Mouse (Mus musculus) limb, embryonic 14.5 days (tissue): Measurements from ENCODE around the gene Taldo1. TPM values are rescaled to one million over a fixed set of nuclear protein-coding genes. Genes with fewer than 3 reads are reported as not detected.
A peak's percentile ranks its signal among the peaks of the same experiment; 100 is the strongest.

Experiments used
- ATAC-seq: fragments of 200-750 bp; cut with Nextera tagmentation; 2 replicates; pipeline ENCODE4 v1.8.0; 2017; ENCODE audit warnings: low read depth, moderate number of reproducible peaks, moderate TSS enrichment; ENCODE audit not compliant: low FRiP score
- DNase-seq: peaks from one replicate; pipeline ENCODE4 v3.0.0-alpha.2; 2015; ENCODE audit warnings: low spot score
- H3K27ac ChIP-seq: fragments of 300-500 bp; sonication (generic); replicated peaks from 2 replicates; pipeline ENCODE4 v1.5.1; 2014; ENCODE audit warnings: low read depth, mild to moderate bottlenecking, low read length, moderate library complexity, mixed read lengths
- H3K27me3 ChIP-seq: fragments of 300-500 bp; sonication (generic); 2 replicates; pipeline ENCODE4 v1.6.1; 2014; ENCODE audit warnings: low read length, mixed read lengths; ENCODE audit not compliant: control insufficient read depth, insufficient read depth
- H3K36me3 ChIP-seq: fragments of 300-500 bp; sonication (generic); 2 replicates; pipeline ENCODE4 v1.6.1; 2014; ENCODE audit warnings: mild to moderate bottlenecking, low read length, moderate library complexity, mixed read lengths; ENCODE audit not compliant: control insufficient read depth, insufficient read depth
- H3K4me1 ChIP-seq: fragments of 300-500 bp; sonication (generic); 2 replicates; pipeline ENCODE4 v1.6.1; 2014; ENCODE audit warnings: antibody characterized with exemption, low read length, mixed read lengths; ENCODE audit not compliant: control insufficient read depth, insufficient read depth
- H3K4me2 ChIP-seq: fragments of 300-500 bp; sonication (generic); replicated peaks from 2 replicates; pipeline ENCODE4 v1.6.1; 2014; ENCODE audit warnings: low read depth, mild to moderate bottlenecking, low read length, moderate library complexity; ENCODE audit not compliant: severe bottlenecking
- H3K4me3 ChIP-seq: fragments of 300-500 bp; sonication (generic); replicated peaks from 2 replicates; pipeline ENCODE4 v1.5.1; 2014; ENCODE audit warnings: low read length
- H3K9ac ChIP-seq: fragments of 300-500 bp; sonication (generic); 2 replicates; pipeline ENCODE4 v1.6.1; 2014; ENCODE audit warnings: mild to moderate bottlenecking, low read depth, low read length, moderate library complexity; ENCODE audit not compliant: severe bottlenecking
- H3K9me3 ChIP-seq: fragments of 300-500 bp; sonication (generic); 2 replicates; pipeline ENCODE4 v1.6.1; 2016; ENCODE audit warnings: low read length; ENCODE audit not compliant: control insufficient read depth
- POLR2A ChIP-seq: fragments of 200-500 bp; IDR thresholded peaks from 2 replicates; pipeline ENCODE4 v1.8.0; 2012; ENCODE audit warnings: inconsistent platforms, mild to moderate bottlenecking, moderate library complexity, borderline replicate concordance; ENCODE audit not compliant: insufficient read depth, insufficient read length; ENCODE audit errors: extremely low read depth
- WGBS: fragments of 180-500 bp; shearing (Covaris S2); extraction: QIAGEN DNeasy Blood & Tissue Kit; methylation state at CpG from one replicate; pipeline ENCODE4 v1.1.7; 2014; 5-methylcytosine and 5-hydroxymethylcytosine counted together
- polyA plus RNA-seq, 2 experiments: library from polyadenylated mRNA; depleted of rRNA in 1 of 2; stranded (reverse) in 1 of 2; unstranded in 1 of 2; fragments of >200 nt; fragmentation: Nextera tagmentation in 1 of 2; extraction: Ambion mirVana in 1 of 2; gene quantifications; 2 replicates each; pipeline versions ENCODE4 v1.2.1 to v1.2.3; 2012 to 2014

Gene Taldo1
- polyA plus RNA-seq, 2 experiments = 188 to 238 TPM

DNA sequence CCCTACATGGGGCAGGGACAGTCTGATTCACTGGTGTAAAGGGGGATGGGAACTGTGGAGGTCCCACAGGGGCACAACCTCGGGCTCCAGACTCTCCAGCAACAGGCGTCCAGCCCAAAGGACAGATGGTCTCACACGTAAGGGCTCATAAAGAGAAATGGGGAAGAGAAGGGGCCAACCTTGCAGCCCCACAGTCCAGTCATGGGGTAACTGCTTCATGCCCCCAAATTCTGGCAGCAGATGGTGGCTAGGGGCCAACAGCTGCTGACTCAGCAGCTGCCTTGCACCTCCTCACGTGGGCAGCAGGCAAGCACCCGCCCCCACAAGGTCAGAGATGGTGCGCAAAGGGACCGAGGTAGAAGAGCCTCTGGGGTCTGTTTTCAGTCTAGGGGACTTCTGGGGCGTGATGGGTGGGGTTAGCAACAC lies 40.2 kb downstream of the Taldo1 start:
- DNase-seq = no peak
- ATAC-seq = no peak
- no peak overlapping the region for H3K4me3 ChIP-seq
- peaks cover 39% of the 10 kb centered on the region for H3K36me3 ChIP-seq
- H3K9me3 ChIP-seq = no peaks in the 10 kb centered on the region
- H3K4me2 ChIP-seq = no peak overlapping the region
- H3K9ac ChIP-seq = no peak overlapping the region
- no peak for TF ChIP-seq POLR2A
- H3K4me1 ChIP-seq = peaks cover 32% of the 10 kb centered on the region
- WGBS = 70% methylated on average over 8 of the region's 8 CpGs
- no peak overlapping the region for H3K27ac ChIP-seq
- H3K27me3 ChIP-seq = no peaks in the 10 kb centered on the region

DNA sequence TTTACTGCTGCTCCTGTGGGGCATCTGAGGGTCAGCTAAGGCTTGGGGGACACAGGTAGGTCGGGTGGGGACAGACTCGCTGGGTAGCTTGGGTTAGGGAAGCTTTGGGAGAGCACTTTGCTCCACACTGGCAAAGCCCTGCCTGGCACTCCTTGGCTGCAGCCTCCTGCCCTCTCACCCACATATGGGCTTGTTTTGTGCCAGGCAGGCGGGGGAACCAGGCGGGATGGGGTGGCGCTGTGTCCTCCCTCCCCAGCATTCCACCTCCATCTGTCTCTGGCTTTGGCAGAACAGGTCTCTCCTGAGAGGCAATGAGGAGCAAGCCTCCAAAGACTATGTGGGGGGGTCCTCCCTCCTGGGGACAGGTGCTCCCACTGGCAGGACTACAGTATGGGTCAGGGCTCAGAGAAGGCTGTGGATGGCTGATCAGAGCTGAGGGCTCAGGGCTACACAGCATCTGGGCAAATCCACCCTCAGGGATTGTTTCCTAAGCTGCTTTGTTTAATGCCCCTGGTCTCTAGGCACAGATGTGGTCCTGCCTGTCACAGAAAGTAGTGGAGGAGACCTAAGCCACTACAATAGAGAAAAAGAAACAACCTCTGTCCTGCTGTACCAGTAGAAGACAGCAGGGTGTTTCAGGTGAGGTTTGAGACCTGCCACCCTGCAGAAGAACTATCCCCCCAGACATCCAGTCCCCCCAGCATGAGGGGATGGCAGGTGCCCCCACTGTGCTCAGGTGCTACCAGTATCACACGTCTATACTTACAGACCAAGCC lies 40.9 kb downstream of the Taldo1 start:
- Histone ChIP-seq H3K4me3 (no peak overlapping the region), H3K9me3 (no peaks in the 10 kb centered on the region), H3K27me3 (no peaks in the 10 kb centered on the region), H3K4me1 (peaks cover 32% of the 10 kb centered on the region), H3K36me3 (peaks cover 39% of the 10 kb centered on the region), H3K9ac (no peak overlapping the region), H3K27ac (no peak overlapping the region), H3K4me2 (no peak overlapping the region)
- ATAC-seq = no peak
- WGBS = 93% methylated on average over 6 of the region's 6 CpGs
- no peak for TF ChIP-seq POLR2A
- DNase-seq = no peak

- no peak for ATAC-seq
- peak overlapping the region; percentile 47 for H3K4me3 ChIP-seq
- no peak for DNase-seq
- no peak for TF ChIP-seq POLR2A
- no peaks in the 10 kb centered on the region for H3K27me3 ChIP-seq
- H3K9ac ChIP-seq = peak overlapping the region; percentile 66
- peak overlapping the region; percentile 83 for H3K4me2 ChIP-seq
- no peaks in the 10 kb centered on the region for H3K9me3 ChIP-seq
- peaks cover 39% of the 10 kb centered on the region for H3K36me3 ChIP-seq
- peaks cover 32% of the 10 kb centered on the region for H3K4me1 ChIP-seq
- no peak overlapping the region for H3K27ac ChIP-seq
- WGBS = 68% methylated on average over 15 of the region's 15 CpGs
Observed at GRCm38 (mm10) chr7:141433517-141434400, 41.8 kb downstream of the Taldo1 start.

DNA sequence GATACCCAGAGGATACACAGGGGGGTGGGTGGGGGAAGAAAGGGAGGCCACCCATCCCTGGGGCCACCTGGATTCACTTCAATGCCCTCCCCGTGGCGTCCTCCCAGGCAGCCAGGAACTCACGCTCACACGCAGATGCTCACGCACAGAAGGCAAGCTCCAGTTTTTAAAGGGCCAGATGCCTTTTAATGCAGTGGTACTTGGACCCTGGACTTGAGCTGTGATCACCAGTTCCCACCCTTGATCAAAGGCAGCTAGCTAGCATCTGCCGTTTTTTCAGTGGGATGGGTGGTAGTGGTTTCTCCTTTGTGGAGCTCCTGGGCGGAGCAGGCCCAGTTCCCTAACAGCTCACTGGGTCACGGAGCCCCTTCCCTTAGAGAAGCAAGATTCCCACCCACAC lies 42.5 kb downstream of the Taldo1 start:
- no peak for TF ChIP-seq POLR2A
- no peaks in the 10 kb centered on the region for H3K9me3 ChIP-seq
- peaks cover 40% of the 10 kb centered on the region for H3K36me3 ChIP-seq
- no peak overlapping the region for H3K27ac ChIP-seq
- H3K4me1 ChIP-seq = peaks cover 26% of the 10 kb centered on the region
- no peak for ATAC-seq
- peak overlapping the region; percentile 47 for H3K4me3 ChIP-seq
- H3K9ac ChIP-seq = peak overlapping the region; percentile 66
- no peaks in the 10 kb centered on the region for H3K27me3 ChIP-seq
- peak overlapping the region; percentile 83 for H3K4me2 ChIP-seq
- 9% methylated on average over 7 of the region's 8 CpGs for WGBS
- DNase-seq = peak; percentile 63

DNA sequence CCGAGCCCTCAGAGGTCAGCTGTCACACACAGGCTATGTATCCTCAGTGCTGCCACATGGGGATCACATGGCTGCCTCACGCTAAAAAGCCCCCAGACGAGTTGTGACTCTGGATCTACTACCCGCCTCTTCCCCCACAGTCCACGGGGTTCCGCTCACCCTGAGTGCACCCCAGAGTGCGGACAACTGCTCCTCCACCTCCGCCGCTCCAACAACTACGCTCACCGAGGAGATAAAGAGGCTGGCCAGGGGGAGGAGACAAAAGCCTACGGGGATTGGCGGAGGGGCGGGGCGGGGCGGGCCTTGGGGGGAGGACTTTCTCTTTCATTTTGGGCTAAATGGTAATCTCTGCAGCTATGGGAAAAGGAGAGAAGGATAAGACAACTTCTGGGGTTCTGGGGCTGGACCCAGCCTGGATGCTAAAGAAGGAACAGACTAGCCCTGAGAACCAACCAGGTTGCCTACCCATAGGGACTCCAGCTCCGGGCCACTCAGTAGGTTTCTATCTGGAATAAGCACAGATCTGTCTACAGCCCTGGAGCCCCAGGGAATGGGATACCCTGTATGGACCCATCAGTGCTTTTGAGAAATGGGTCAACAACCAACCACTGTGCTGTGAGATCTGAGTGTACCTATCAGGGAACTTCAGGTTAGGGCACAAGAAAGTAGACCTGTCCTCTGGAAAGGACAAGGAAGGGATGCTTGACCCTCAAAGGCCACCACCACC lies 43.3 kb downstream of the Taldo1 start:
- peaks cover 45% of the 10 kb centered on the region for H3K36me3 ChIP-seq

More for the DNA sequence above, 43.3 kb downstream of the Taldo1 start:
- DNase-seq (no peak), ATAC-seq (0 out of 2 replicates have a peak, but pooled peaks have one; percentile 20)
- H3K9me3 ChIP-seq = no peaks in the 10 kb centered on the region
- no peaks in the 10 kb centered on the region for H3K27me3 ChIP-seq
- peak overlapping the region; percentile 47 for H3K4me3 ChIP-seq
- H3K27ac ChIP-seq = no peak overlapping the region
- H3K9ac ChIP-seq = peak overlapping the region; percentile 66
- H3K4me1 ChIP-seq = peaks cover 26% of the 10 kb centered on the region
- peak overlapping the region; percentile 83 for H3K4me2 ChIP-seq
- WGBS = 3% methylated on average over 17 of the region's 17 CpGs
- TF ChIP-seq POLR2A = no peak
